Mouse (Mus musculus) spleen, embryonic (tissue): Measurements from ENCODE around the gene Gm26620.

ENCODE experiments used
- CTCF ChIA-PET: fragments of 350-600 bp; sonication (Branson Sonifier 250); formaldehyde crosslinking; loops from one replicate; lab custom pipeline; 2022; lab: Charles Lee

The Gm26620 gene

DNA sequence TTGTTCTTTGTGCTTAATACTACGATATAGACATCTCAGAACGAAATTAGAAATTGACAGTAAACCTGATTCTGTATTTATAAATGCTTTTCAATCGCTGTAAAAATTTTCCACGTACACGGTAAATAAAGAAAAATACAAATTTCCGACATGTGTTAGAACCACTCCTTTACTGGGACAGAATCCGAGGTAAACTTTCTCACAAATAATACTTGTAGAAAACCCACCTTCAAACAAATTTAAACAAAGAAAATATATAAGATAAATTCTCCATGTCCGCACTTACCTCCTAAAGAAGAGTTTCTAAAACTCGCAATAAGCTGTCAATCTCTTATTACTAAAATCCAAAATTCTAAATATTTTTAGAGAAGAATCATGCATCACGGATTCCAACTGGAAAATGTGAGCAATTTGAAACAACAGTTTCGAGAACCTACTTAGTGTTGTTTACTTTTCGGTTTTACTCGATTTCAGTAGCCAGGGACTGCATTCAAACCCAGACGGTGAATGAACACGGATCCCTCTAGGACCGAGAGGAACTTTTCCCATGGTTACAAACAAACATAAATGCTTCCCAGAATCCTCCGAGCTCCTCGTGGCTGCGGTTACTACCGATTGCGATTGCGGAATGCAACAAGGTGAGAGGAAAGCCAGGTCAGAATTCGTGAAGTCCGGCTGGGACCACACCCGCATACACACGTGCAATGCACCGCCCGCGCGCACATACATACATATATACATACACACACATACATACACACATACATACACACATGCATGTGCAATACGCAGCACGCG lies 16.6 kb upstream of the Gm26620 start:
- CTCF ChIA-PET, result interaction anchor here (1.0 kb wide), 1 partner anchor 234 kb away, joined by 12 read pairs; no protein-coding TSS in a partner anchor

DNA sequence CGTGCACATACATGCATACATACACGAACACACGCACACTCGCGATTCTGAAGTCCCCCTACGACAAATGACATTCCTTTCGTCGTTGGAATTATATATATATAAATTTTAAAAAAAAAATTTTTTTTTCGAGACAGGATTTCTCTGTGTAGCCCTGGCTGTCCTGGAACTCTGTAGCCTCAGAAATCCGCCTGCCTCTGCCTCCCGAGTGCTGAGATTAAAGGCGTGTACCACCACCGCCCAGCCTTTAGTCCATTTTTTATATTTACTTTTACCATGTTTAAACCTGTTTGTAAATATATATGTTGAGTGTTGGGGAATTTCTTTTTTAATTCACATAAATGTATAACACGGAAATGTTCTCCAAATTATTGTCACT lies 16.0 kb upstream of the Gm26620 start:
- CTCF ChIA-PET, result no interaction called here

GRCm38 (mm10) chr1:170871402-170871801 lies 13.5 kb upstream of the Gm26620 start:
- CTCF ChIA-PET, result interaction anchor here (0.7 kb wide), 1 partner anchor 7 kb away, joined by 3 read pairs; no protein-coding TSS in a partner anchor

- CTCF ChIA-PET, result no interaction called here
Measured at GRCm38 (mm10) chr1:170871961-170872360, 12.9 kb upstream of the Gm26620 start.

GRCm38 (mm10) chr1:170875676-170876075 lies 9.2 kb upstream of the Gm26620 start:
- CTCF ChIA-PET, result interaction anchor here (0.9 kb wide), 1 partner anchor 22 kb away, joined by 6 read pairs; no protein-coding TSS in a partner anchor

GRCm38 (mm10) chr1:170876906-170877305 lies 8.0 kb upstream of the Gm26620 start:
- CTCF ChIA-PET, result no interaction called here

DNA sequence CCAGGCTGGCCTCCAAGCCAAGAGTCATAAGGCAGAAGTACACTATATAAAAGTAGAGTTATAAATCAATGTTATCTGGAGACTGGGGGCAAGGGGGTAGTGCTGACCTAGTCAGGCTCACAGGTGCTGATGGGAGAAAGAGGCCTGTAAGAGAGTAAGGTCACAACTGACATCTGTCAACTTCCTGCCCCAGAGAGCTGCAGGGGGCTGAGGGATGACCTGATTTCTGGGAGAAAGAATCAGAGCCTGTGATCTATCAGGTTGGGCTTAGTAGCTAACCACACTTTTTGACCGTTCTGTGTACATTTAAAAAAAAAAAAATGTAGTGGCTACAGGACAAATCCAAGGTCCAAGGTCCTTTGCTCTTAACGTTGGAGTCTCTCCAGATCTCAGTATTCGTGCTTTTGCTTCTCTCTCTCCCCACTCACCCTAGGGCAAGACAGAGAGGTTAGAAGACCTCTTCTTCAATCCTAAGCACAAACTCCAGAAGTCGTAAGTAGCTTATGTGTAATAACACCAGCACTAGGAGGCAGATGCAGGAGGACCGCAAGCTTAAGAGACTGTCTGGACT lies 1.9 kb upstream of the Gm26620 start:
- CTCF ChIA-PET, result no interaction called here

GRCm38 (mm10) chr1:170884390-170884789 lies 475 bp upstream of the Gm26620 start:
- CTCF ChIA-PET, result no interaction called here

DNA sequence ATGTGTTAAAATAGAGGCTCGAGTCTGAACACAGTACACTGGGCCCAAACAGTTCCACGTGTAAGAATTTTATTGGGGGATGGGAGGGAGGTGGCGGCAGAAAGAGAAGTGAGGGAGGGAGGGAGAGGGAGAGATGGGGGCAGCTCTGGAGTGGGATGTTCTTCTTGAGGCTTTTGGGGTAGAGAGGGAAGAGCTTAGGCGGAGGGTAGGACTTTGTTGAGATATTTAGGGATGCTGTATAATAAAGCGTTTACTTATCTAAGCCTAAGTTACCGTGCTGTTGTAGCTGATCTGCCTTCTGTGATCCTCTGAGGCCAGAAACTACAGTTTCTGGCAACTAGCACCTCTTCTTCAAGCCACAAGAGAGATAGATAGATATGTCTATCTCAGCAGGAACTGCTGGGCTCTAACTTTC lies 1.2 kb downstream of the Gm26620 start:
- CTCF ChIA-PET, result no interaction called here

- CTCF ChIA-PET, result no interaction called here
Measured at GRCm38 (mm10) chr1:170889310-170889709, 4.4 kb downstream of the Gm26620 start.

GRCm38 (mm10) chr1:170891646-170892045 lies 6.8 kb downstream of the Gm26620 start:
- CTCF ChIA-PET, result interaction anchor here (0.6 kb wide), 2 partner anchors 10 to 600 kb away, joined by 3 to 10 read pairs; no protein-coding TSS in a partner anchor

- CTCF ChIA-PET, result no interaction called here
Measured at GRCm38 (mm10) chr1:170892279-170892678, 7.4 kb downstream of the Gm26620 start.

GRCm38 (mm10) chr1:170894603-170895602 lies 10.0 kb downstream of the Gm26620 start:
- CTCF ChIA-PET, result interaction anchor here (0.7 to 2.6 kb wide), 2 partner anchors 95 to 102 kb away, joined by 6 to 8 read pairs; no protein-coding TSS in a partner anchor

GRCm38 (mm10) chr1:170896651-170897281 lies 11.9 kb downstream of the Gm26620 start:
- CTCF ChIA-PET, result interaction anchor here (2.6 kb wide), 1 partner anchor 100 kb away, joined by 6 read pairs; no protein-coding TSS in a partner anchor

DNA sequence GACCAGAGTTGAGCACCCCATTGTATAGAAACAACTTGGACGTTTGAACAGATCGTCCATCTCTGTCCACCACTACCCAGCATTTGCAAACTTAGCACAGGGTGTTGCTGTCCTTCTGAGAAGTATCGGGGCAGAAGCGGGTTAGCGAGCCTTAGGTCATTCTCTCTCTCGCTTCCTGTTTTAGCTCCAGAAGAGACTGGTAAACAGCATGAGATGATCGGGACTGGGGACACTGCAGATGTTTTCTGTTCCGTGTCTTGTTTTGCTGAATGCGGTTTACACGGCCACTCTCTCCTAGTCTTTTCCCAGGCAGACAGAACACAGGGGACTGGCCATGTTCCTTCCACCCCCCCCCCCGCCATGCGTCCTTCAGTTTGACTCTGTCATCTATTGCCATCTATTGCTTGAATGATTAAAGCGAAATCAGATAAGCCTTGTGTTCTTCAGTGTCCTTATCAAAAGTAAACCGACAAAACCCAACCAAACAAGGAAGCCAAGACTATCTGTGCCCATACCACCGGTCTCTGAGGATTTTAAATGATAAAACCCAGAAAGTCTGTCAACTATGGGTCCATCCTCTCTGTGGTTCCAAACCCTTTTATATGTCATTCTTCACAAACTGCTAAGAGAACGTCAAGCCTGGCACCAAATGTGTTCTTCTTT lies 13.7 kb downstream of the Gm26620 start:
- CTCF ChIA-PET, result interaction anchor here (0.8 kb wide), 1 partner anchor 96 kb away, joined by 3 read pairs; no protein-coding TSS in a partner anchor

DNA sequence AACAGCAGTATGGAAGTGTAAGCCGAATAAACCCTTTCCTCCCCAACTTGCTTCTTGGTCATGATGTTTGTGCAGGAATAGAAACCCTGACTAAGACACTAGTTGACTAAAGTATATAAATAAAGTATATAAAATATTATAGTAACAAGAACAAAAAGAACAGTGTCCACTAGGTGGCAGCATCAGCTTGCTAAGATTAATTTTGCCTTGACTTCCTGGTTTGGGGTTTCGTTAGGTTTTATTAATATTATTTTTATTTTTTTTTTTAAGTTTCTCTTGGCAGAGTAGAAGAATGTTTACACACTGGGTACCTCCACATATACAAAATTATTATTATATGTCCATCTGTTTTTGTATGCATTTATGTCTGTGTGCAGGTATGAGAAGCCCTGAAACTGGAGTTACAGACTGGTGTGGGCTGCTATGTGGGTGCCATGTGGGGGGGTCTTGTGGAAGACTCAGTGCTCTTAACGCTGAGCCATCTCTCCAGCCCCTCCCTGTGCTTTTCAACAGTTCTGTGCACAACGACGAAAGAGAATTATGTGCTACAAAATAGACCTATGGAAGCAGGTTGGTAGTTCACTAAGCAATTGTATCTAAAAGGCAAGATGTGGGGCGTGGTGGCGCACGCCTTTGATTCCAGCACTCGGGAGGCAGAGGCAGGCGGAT lies 16.1 kb downstream of the Gm26620 start:
- CTCF ChIA-PET, result interaction anchor here (0.6 to 2.0 kb wide), 5 partner anchors 25 to 634 kb away, joined by 3 to 13 read pairs (median 3); no protein-coding TSS in a partner anchor

GRCm38 (mm10) chr1:170901536-170902238 lies 16.8 kb downstream of the Gm26620 start:
- CTCF ChIA-PET, result interaction anchor here (0.6 to 2.0 kb wide), 4 partner anchors 90 to 102 kb away, joined by 10 to 36 read pairs (median 12); no protein-coding TSS in a partner anchor

- CTCF ChIA-PET, result interaction anchor here (0.9 kb wide), 1 partner anchor 92 kb away, joined by 4 read pairs; no protein-coding TSS in a partner anchor
Measured at GRCm38 (mm10) chr1:170903485-170903884, 18.6 kb downstream of the Gm26620 start.

DNA sequence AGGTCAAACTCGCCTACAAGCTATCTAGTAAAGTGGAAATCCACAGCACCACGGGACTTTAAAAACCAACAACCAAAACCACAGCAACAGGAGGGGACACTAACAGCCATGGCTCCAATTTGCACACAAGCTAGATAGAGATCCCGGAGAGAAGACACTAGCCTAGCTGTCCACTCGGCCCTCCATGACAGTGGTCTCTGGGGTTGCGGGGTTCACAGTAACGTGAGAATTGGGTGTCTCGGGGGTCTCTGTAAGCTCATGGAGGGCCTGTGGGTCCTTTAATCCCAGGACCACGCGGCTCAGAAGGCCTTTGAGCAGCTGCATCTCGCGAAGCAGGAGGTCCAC lies 22.2 kb downstream of the Gm26620 start:
- CTCF ChIA-PET, result interaction anchor here (0.6 to 0.7 kb wide), 4 partner anchors 11 to 87 kb away, joined by 3 to 19 read pairs (median 8); no protein-coding TSS in a partner anchor
